Mouse (Mus musculus) inflammation-experienced regulatory T-cells, adult 16 weeks (primary cell): Measurements from ENCODE around the gene 6430550D23Rik. TPM values are rescaled to one million over a fixed set of nuclear protein-coding genes. Genes with fewer than 3 reads are reported as not detected.

Experiments
- polyA plus RNA-seq: library from polyadenylated mRNA; unstranded; fragments of 100-300 nt; shearing (Covaris generic); gene quantifications from one replicate; pipeline ENCODE4 v1.2.1, GENCODE M21; 2017

Gene 6430550D23Rik
- polyA plus RNA-seq: 1.7 TPM

DNA sequence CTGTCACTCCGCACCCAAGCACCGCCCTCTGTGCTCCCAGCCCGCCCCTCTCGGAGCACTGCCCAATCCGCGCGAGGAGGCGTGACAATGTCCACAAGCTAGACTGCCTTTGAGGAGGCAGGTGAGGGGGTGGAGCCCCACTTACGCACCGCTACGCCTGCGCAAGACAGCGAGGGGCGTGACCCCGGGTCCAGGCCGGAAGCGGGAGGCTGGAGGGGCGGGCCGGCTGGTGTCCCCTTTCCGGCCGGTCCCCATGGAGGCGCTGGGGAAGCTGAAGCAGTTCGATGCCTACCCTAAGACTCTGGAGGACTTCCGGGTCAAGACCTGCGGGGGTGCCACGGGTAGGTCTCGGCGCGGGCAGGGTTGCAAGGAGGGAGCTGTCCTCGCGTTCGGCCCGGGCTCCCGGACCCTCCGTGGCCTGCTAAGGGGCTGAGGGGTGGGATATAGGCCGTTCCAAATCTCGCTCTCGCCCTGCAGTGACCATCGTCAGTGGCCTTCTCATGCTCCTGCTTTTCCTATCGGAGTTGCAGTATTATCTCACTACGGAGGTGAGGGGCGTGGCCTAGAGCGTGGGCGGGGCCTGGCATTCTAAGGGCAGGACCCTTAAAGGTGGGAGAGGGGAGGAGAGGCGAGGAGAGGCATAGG lies at the start of gene 6430550D23Rik, which contains the start of gene Ergic3:
TSS of gene 6430550D23Rik (minus strand) at position 90 of the 645 bp plus-strand sequence.
TSS of gene Ergic3 (plus strand) at position 158 of the 645 bp plus-strand sequence.

DNA sequence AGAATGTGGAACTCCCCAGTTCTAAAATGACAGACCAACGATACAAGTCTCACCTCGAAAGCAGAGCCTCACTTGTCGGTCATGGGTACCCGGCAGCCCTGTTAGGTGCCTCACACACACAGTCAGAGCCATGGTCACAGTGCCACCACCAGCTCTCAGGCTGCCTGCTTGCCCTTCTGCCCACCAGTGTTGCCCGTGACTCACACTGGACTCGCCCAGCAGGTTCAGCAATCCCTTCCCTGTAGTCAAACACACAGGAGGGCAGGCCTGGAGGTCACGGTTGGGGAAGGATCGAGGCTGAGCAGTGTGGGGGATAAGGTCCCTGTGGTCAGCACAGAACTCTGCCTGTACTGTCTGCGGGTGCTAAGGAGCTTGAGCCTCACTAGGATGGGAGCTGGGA lies 45.0 kb upstream of the 6430550D23Rik start, which contains the start of gene Fer1l4:
TSS of gene Fer1l4 (minus strand) at position 132 of the 400 bp plus-strand sequence.

DNA sequence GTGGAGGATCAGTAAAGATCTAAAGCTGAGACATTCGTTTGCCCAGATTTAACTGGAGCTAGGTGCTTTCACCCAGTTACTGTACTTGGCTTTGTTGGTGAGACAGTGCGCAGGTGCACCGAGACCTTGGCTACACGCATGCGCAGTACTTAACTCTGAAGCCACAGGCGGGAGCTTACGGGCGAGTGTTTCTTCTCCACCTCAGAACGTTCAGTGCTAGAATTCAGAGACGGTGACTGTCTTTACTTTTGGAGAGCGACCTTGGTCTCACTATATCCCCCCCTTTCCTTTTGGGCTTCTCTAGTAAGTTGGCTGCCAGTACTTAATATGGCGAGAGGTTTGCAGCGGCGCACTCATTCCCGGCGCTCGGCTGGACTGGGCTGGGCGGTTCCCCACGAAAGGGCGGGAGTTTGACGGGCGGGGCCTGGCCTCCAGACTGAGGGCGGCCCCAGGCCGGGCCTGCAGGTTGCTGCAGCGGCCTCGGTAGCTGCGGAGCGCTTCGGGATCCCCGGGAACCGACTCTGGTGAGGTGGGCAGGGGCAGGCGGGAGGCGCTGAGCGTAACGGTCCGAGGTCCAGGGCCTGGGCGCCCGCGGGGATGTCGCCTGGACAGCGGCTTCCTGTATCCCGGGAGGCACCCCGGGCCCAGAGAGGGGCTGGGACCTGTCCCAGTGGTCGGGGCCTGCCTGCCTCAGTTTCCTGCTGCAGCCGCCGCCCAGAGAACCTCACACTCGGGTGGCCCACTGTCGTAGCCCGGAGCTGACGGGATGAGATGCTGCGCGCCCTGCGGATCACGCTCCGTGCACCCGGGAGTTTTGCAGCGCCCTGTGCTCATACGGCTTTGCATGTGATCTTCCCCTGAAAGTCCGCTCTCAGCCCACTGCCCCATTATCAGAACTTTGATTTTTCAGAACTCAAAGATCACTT lies 51.4 kb downstream of the 6430550D23Rik start, which contains the start of gene Cep250:
TSS of gene Cep250 (plus strand) at position 325 of the 926 bp plus-strand sequence.

DNA sequence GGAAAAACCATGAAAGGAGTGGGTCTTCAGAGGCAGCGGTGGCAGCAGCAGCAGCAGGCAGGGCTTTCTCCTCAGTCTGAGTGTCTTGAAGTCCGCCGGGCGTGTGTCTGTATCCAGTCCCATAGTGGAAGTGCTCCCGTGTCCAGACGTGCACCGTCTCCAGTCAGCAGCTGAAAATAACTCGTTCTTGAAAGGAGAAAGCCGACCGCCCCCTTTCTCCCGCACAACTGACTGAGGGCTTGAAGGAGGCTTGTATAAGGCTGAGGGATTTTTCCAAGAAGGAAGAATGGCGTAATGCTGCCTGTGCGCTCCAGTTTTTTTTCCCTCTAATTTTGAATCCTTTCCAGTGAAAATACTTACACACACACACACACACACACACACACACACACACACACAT lies 62.7 kb downstream of the 6430550D23Rik start, which contains the start of gene Gdf5:
TSS of gene Gdf5 (minus strand) at position 244 of the 400 bp plus-strand sequence.

DNA sequence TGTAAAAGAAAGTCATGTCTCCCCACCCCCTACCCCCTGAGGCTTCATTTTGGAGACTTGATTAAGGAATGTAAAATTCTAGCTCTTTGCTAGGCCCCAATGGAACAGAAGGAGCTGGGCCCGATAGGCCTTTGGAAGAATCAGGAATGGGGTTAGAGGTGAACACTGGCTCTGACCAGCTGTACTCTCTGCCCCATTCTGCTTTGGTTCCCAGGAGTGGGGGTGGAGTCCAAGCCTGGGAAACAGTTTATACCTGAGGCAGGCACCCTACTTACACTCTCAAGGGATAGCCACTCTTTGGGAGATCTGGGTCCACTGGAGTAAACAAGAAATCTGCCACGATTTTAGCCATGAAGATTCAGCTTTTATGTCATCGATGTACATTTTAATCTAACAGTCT lies 67.1 kb downstream of the 6430550D23Rik start, which contains the start of gene Gm15557:
TSS of gene Gm15557 (plus strand) at position 48 of the 400 bp plus-strand sequence.

DNA sequence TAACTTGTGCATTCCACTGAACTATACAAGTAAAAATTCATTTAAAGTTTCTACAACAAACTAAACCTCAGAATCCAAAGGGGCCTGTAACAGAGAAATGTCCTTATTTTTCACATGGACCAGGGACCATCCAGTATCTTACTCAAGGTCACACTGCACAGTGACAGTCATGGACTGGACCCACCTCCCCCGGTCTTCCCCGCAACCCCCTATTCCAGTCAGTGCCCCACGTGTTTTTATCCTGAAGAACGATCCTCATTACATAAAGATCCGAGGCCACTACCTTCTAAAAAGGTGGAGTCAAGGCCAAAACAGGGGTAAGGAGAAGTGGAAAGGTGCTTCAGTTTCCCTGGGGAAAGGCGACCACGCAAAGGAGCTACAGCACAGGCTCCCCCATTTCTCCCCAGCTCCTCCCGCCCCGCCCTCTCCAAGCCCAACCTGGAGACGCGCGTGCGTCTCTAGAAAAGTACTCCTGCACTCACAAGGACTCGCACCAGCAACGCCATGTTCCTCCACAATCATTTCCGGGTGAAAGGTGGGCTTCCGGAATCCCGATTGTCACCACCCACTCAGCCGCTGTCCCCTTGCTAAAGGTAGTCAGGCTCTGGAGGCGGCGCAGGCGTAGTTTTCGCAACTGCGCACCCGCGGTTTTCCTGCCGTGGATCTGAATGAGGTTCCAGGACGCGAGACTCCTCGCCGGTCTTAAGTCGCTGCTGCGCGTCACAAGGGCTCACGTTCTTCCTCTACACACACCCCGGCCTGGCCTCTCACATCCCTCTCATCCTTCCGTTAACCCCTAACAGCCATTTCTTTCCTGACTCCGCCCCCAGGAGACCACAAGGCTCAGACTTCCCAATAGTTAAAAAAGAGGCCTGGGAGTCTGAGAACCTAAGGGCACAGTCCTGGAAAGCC lies 78.0 kb downstream of the 6430550D23Rik start, which contains the start of gene Uqcc1:
TSS of gene Uqcc1 (minus strand) at position 780 of the 912 bp plus-strand sequence.

Other genes with a start within 250 kb of the 6430550D23Rik start
- gene Mmp24, start 232.6 kb downstream of the 6430550D23Rik start, polyA plus RNA-seq: 0.10 TPM
- gene BC029722, start 188.6 kb downstream of the 6430550D23Rik start, polyA plus RNA-seq: 58.9 TPM
- 228 TPM for gene Eif6, start 181.1 kb downstream of the 6430550D23Rik start, polyA plus RNA-seq
- not detected for gene Fam83c, start 173.1 kb downstream of the 6430550D23Rik start, polyA plus RNA-seq
- 54.2 TPM for gene Uqcc1, start 77.7 kb downstream of the 6430550D23Rik start, polyA plus RNA-seq
- not detected for gene Gm15557, start 67.2 kb downstream of the 6430550D23Rik start, polyA plus RNA-seq
- not detected for gene Gdf5, start 62.6 kb downstream of the 6430550D23Rik start, polyA plus RNA-seq
- gene Cep250, start 51.5 kb downstream of the 6430550D23Rik start, polyA plus RNA-seq: 62.7 TPM
- 185 TPM for gene Ergic3, start 68 bp upstream of the 6430550D23Rik start, polyA plus RNA-seq
- not detected for gene Fer1l4, start 45.0 kb upstream of the 6430550D23Rik start, polyA plus RNA-seq
- gene Spag4, start 57.2 kb upstream of the 6430550D23Rik start, polyA plus RNA-seq: 0.52 TPM
- gene Cpne1, start 104.0 kb upstream of the 6430550D23Rik start, polyA plus RNA-seq: 100 TPM
- 54.0 TPM for gene Rbm12, start 104.0 kb upstream of the 6430550D23Rik start, polyA plus RNA-seq
- gene Gm28036, start 119.1 kb upstream of the 6430550D23Rik start, polyA plus RNA-seq: 28.7 TPM
- gene Romo1, start 136.1 kb upstream of the 6430550D23Rik start, polyA plus RNA-seq: 182 TPM
- gene Nfs1, start 136.2 kb upstream of the 6430550D23Rik start, polyA plus RNA-seq: 60.8 TPM
- gene Rbm39, start 172.3 kb upstream of the 6430550D23Rik start, polyA plus RNA-seq: 1,090 TPM
- 84.2 TPM for gene Phf20, start 188.5 kb upstream of the 6430550D23Rik start, polyA plus RNA-seq